Mouse (Mus musculus) forebrain, embryonic 16.5 days (tissue): ENCODE results near the gene Hoxd1. TPM values are rescaled to one million over a fixed set of nuclear protein-coding genes. Genes with fewer than 3 reads are reported as not detected.

Experiments used
- ATAC-seq: fragments of 200-750 bp; cut with Nextera tagmentation; 2 replicates; pipeline ENCODE4 v1.8.0; 2017; ENCODE audit warnings: mild to moderate bottlenecking, moderate library complexity
- H3K27ac ChIP-seq: fragments of 300-500 bp; sonication (generic); 2 replicates; pipeline ENCODE4 v1.5.1; 2014; ENCODE audit warnings: low read length, control low read depth
- H3K27me3 ChIP-seq: fragments of 300-500 bp; sonication (generic); replicated peaks from 2 replicates; pipeline ENCODE4 v1.6.1; 2014; ENCODE audit warnings: low read length; ENCODE audit not compliant: control insufficient read depth, insufficient read depth
- H3K36me3 ChIP-seq: fragments of 300-500 bp; sonication (generic); 2 replicates; pipeline ENCODE4 v1.6.1; 2014; ENCODE audit not compliant: control insufficient read depth, insufficient read depth
- H3K4me1 ChIP-seq: fragments of 300-500 bp; sonication (generic); replicated peaks from 2 replicates; pipeline ENCODE4 v1.6.1; 2014; ENCODE audit warnings: low read length; ENCODE audit not compliant: control insufficient read depth, insufficient read depth
- H3K4me2 ChIP-seq: fragments of 300-500 bp; sonication (generic); 2 replicates; pipeline ENCODE4 v1.6.1; 2014; ENCODE audit warnings: mild to moderate bottlenecking, low read length, control low read depth
- H3K4me3 ChIP-seq: fragments of 300-500 bp; sonication (generic); replicated peaks from 2 replicates; pipeline ENCODE4 v1.5.1; 2014; ENCODE audit warnings: mild to moderate bottlenecking, low read length, control low read depth
- H3K9ac ChIP-seq: fragments of 300-500 bp; sonication (generic); replicated peaks from 2 replicates; pipeline ENCODE4 v1.6.1; 2014; ENCODE audit warnings: low read depth, low read length, control low read depth
- H3K9me3 ChIP-seq: fragments of 300-500 bp; sonication (generic); 2 replicates; pipeline ENCODE4 v1.6.1; 2016; ENCODE audit warnings: low read length; ENCODE audit not compliant: control insufficient read depth
- WGBS: fragments of 180-500 bp; shearing (Covaris S2); extraction: QIAGEN DNeasy Blood & Tissue Kit; methylation state at CpG from one replicate; pipeline ENCODE4 v1.1.7; 2014; 5-methylcytosine and 5-hydroxymethylcytosine counted together
- polyA plus RNA-seq: library from polyadenylated mRNA; unstranded; fragments of >200 nt; fragmentation: Nextera tagmentation; extraction: Ambion mirVana; gene quantifications from 2 replicates; pipeline ENCODE4 v1.2.1, GENCODE M21; 2015

Gene Hoxd1
- polyA plus RNA-seq = not detected in 2 replicates

DNA sequence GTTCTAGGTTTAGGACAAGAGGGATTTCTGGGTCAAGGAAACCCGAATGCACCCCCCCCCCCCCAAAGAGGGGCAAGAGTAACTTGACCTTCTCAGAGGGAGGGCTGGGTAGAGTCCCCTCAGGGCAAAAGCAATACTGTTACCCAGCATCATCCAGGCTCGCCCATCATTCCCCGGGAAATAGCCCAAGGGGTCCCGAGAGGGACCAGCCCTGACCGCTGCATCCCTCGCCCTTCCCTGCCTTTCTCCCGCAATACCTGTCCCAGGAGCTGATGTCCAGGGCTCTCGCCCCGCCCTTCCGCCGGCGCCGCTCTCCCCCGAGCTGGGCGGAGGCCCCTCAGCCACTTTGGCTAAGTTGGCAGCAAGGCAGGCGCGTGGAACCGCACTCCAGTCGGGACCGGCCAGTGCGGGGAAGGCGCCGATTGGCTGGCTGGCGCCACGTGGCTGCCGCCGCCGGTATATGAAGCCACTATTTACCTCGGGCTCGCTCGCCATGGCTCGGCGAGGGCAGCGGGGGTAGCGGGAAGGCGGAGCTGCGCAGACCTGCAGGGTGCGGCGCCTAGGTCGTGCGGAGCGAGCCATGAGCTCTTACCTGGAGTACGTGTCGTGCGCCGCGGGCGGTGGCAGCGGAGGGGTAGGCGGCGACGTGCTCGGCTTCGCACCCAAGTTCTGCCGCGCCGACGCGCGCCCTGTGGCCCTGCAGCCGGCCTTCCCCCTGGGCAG lies at the start of gene Hoxd1:
Gene Hoxd1, plus strand, starts transcription at position 459 of the 723 bp plus-strand sequence.
- H3K9ac ChIP-seq = no peak within 1 kb of the TSS
- no peaks in the 10 kb centered on the region for H3K36me3 ChIP-seq
- no peaks in the 10 kb centered on the region for H3K9me3 ChIP-seq
- H3K27me3 ChIP-seq = peaks cover 83% of the 10 kb centered on the region
- peak; percentile 84 for ATAC-seq
- peak within 1 kb of the TSS; percentile 58 for H3K4me3 ChIP-seq
- no peak within 1 kb of the TSS for H3K27ac ChIP-seq
- peak within 1 kb of the TSS; percentile 89 for H3K4me2 ChIP-seq
- WGBS = under 1% methylated on average over 58 of the region's 61 CpGs
- H3K4me1 ChIP-seq = peaks cover 14% of the 10 kb centered on the region

DNA sequence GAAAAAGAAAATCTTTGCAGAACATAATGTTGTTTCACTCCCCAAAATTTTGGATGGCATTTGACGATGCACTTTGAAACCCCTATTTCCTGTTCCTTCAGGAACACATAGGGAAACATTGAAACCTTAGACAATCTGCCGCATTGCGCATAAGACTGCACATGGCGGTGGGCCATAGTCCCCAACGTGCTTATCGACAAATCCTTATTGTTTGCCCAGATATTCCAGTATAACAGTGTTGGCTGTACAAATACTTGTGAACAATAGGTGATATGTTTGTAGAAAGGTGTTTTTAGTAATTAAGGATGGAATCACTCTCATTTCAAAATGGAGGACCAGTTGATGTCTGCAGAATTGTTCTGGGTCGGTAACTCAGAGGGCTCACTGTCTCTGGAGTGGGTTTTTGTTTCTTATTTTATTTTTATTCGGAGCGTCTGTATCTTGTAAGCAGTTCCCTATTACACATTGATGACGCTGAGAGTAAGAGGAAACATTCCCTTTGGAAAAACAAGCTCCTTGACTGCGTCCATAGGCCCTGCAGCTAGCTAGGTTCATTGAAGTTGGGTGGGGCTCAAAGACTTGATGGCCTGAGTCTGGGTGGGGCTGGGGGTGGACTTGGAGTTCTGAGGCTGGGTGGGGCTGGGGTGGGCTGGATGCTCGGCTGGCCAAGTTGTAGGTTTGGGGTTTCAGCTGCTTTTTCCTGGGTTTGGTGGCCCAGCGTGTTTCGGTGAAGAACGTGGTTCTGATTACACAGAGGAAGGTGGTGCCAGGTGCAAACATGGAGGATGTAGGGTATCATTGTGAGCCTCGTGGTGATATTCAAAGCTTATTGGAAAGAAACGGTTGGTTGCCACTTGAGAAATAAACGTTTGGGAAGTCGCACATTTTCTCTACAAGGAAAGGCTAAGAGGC lies 49.3 kb upstream of the Hoxd1 start:
- 5% methylated on average over 19 of the region's 19 CpGs for WGBS
- peaks cover 7% of the 10 kb centered on the region for H3K4me1 ChIP-seq
- H3K4me2 ChIP-seq = no peak overlapping the region
- peaks cover 89% of the 10 kb centered on the region for H3K27me3 ChIP-seq
- H3K4me3 ChIP-seq = no peak overlapping the region
- H3K27ac ChIP-seq = no peak overlapping the region
- no peak for ATAC-seq
- H3K9ac ChIP-seq = no peak overlapping the region
- H3K9me3 ChIP-seq = no peaks in the 10 kb centered on the region
- no peaks in the 10 kb centered on the region for H3K36me3 ChIP-seq

DNA sequence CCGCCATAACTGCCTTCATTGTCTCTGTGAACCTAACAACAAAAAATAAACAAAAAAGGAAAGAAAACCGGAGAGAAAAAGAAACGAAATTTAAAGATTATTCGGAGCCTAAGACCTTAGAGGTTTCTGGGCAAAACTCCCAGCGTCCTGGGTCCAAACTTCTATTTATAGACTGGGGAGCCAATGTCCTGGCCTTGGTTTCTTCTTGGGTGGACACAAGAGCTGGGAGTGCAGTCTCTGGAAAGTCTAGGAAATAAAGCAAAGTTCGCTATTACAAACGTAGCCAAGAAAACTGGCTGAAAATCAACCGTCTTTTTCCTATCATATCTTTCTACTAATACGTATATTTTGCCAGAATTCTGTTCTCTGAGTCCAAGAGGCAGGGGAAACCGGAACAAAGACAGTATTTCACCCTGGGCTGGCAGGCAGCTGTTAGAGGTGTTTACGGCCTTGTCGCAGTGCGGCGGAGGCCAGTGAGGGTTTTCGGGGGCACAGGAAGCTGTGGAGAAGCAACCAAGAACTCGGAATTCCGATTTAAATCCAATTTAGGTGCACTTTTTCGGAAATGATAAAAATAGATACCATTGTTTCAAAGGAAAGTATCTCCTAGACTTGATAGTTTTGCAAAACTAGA lies 48.5 kb upstream of the Hoxd1 start:
- H3K4me2 ChIP-seq = no peak overlapping the region
- no peak for ATAC-seq
- H3K9ac ChIP-seq = no peak overlapping the region
- 3% methylated on average over 18 of the region's 18 CpGs for WGBS
- H3K36me3 ChIP-seq = no peaks in the 10 kb centered on the region
- H3K9me3 ChIP-seq = no peaks in the 10 kb centered on the region
- H3K27me3 ChIP-seq = peaks cover 88% of the 10 kb centered on the region
- no peak overlapping the region for H3K27ac ChIP-seq
- no peak overlapping the region for H3K4me3 ChIP-seq
- H3K4me1 ChIP-seq = peaks cover 7% of the 10 kb centered on the region

DNA sequence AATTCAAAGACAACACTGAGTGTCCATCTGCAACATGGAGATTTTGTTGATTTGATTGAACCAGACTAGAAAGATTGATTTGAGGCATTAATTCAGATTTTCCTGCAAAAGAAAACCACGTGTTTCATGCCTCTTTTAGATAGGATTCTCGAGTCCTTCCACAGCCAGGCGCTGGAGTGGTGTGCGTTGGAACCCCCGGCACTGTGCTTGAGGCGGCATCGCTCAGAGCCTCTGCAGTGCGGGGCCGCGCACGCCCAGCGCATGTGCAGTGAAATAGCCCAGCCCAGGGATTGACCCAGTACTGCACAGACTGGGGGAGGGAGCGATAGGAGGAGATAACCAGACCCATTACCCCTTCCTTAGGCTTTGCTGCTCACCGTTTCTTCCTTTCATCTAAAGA lies 47.9 kb upstream of the Hoxd1 start:
- H3K36me3 ChIP-seq = no peaks in the 10 kb centered on the region
- H3K4me2 ChIP-seq = no peak overlapping the region
- H3K27me3 ChIP-seq = peaks cover 88% of the 10 kb centered on the region
- no peak for ATAC-seq
- H3K9ac ChIP-seq = no peak overlapping the region
- no peaks in the 10 kb centered on the region for H3K9me3 ChIP-seq
- H3K27ac ChIP-seq = no peak overlapping the region
- peaks cover 7% of the 10 kb centered on the region for H3K4me1 ChIP-seq
- WGBS = under 1% methylated on average over 14 of the region's 14 CpGs
- no peak overlapping the region for H3K4me3 ChIP-seq

DNA sequence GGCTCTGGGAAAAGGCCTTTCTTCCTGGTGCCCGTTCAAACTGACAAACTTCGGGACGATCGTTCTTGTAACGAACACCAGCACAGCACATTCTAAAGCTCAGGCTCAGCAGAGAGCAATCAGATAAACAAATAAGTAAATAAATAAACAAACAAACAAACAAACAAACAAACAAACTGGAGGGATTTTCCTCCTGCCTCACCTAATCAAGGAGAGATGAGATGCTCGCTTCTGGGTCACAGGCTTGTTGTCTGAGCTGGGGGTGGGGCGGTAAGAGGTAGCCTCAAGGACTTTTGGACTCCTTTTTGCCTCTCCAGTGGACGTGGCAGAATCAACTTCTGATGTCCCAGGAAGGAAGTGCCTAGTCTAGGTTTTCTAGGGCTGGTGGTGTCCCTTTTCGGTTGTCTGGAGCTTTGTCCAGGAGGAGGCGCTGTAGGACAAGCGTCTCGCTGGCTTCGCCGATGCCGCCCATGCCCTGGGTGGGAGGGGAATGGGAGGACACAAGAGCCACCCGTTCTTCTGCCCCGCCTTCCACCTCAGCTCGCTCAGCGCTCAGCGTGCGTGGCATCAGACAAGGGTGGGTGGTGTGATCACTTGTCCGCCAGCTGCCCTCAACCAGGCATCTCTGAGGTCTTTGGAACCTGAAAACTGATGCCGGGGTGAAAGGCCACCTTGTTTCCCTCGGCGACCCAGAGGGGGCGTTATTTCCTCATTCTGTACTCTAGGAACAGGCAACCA lies 47.1 kb upstream of the Hoxd1 start:
- WGBS = 2% methylated on average over 26 of the region's 26 CpGs
- Histone ChIP-seq H3K27ac (no peak overlapping the region), H3K27me3 (peaks cover 88% of the 10 kb centered on the region), H3K36me3 (no peaks in the 10 kb centered on the region), H3K9ac (no peak overlapping the region), H3K4me1 (peaks cover 7% of the 10 kb centered on the region), H3K9me3 (no peaks in the 10 kb centered on the region), H3K4me2 (peak overlapping the region; percentile 36), H3K4me3 (peak overlapping the region; percentile 25; the same call in 1 of the 2 replicates)
- ATAC-seq = peak; percentile 66

DNA sequence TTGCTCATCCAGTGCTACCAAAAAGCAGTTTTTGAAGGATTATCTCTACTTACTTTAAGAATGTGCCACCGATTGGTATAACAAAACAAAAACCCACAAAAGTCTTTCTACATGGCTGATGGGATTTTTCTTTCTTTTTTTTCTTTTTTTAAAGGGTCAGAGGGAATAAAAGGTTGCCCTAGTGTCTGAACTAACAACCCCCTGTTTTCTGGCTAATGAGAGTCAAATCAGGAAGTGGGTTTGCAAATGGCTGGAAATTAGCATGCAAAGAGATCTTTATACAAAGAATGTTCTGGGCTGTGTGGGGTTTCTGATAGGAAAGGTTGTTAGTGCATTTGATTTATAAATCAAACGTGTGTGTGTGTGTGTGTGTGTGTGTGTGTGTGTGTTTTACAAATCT lies 42.4 kb upstream of the Hoxd1 start:
- WGBS = 3% methylated on average over 2 of the region's 2 CpGs
- ATAC-seq = no peak

DNA sequence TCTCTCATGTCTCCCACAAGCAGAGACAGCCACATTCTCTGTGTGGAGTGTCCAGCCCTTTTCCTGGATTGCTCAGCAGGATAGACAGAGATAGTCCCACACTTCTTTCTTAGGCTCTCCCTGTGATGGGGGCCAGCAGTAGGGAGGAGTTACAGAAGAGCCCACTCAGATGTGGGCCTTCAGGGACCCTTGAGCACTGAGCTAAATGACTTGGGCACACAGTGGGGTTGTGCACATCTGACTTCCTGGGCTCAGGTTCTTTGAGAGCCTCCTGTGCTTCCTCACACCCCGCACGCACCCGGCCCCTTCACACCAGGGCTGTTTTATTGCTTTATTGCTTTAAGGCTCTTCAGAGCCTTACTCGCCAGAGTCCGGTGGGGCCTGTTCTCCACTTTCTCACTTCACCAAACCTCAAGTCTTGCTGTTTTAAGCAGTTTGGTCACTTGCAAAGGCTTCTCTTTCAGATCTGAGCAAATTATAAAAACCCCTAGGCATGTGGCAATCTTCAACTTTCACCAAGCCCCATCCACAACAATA lies 41.8 kb upstream of the Hoxd1 start:
- 0 out of 2 replicates have a peak, but pooled peaks cover under 1% of the 10 kb centered on the region for H3K4me1 ChIP-seq
- no peaks in the 10 kb centered on the region for H3K36me3 ChIP-seq
- ATAC-seq = no peak
- no peaks in the 10 kb centered on the region for H3K9me3 ChIP-seq
- no peak overlapping the region for H3K27ac ChIP-seq
- 1% methylated on average over 5 of the region's 5 CpGs for WGBS
- no peak overlapping the region for H3K4me3 ChIP-seq
- H3K9ac ChIP-seq = no peak overlapping the region
- H3K4me2 ChIP-seq = no peak overlapping the region
- H3K27me3 ChIP-seq = peaks cover 93% of the 10 kb centered on the region

More for the DNA sequence above, 42.4 kb upstream of the Hoxd1 start:
- H3K4me1 ChIP-seq = 0 out of 2 replicates have a peak, but pooled peaks cover 3% of the 10 kb centered on the region
- no peak overlapping the region for H3K4me2 ChIP-seq
- peaks cover 95% of the 10 kb centered on the region for H3K27me3 ChIP-seq
- H3K9me3 ChIP-seq = no peaks in the 10 kb centered on the region
- H3K9ac ChIP-seq = no peak overlapping the region
- H3K36me3 ChIP-seq = no peaks in the 10 kb centered on the region
- no peak overlapping the region for H3K27ac ChIP-seq
- H3K4me3 ChIP-seq = no peak overlapping the region

DNA sequence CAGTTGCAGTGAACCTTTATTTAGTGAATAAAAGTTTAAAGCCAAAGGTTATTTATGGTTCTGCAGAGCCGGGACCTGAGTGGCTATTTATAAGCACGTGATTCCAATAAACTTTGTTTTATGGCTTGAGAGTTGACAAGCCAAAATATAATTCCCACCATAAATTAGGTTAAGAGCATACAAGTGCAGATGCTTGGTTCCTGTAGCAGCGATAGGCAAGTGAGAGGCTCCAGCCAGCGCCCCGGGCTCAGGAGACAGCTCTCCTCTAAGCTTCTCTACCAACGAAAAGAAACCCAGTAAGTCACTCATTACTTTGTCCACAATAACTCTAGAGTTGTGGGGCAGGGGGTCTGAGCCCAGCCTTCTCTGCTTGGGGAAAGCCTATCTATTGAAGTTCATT lies 40.9 kb upstream of the Hoxd1 start:
- ATAC-seq = no peak

More for the DNA sequence above, 40.9 kb upstream of the Hoxd1 start:
- WGBS = 7% methylated on average over 6 of the region's 6 CpGs
- Histone ChIP-seq H3K4me2 (no peak overlapping the region), H3K27me3 (peaks cover 93% of the 10 kb centered on the region), H3K9me3 (no peaks in the 10 kb centered on the region), H3K4me3 (no peak overlapping the region), H3K4me1 (no peaks in the 10 kb centered on the region), H3K27ac (no peak overlapping the region), H3K36me3 (no peaks in the 10 kb centered on the region), H3K9ac (no peak overlapping the region)
